Mouse (Mus musculus) MEL (cell line): ENCODE measurements around the gene Tbx21. TPM values are rescaled to one million over a fixed set of nuclear protein-coding genes. Genes with fewer than 3 reads are reported as not detected.

ENCODE experiments used
- DNase-seq: peaks from one replicate; pipeline ENCODE4 v3.0.0; 2011; ENCODE audit warnings: low read depth, low spot score
- H3K27ac ChIP-seq: 2 replicates; pipeline ENCODE4 v1.5.1; 2012; ENCODE audit warnings: low read depth, mild to moderate bottlenecking, control low read depth, low read length, moderate library complexity; ENCODE audit not compliant: control insufficient read depth
- H3K27me3 ChIP-seq, 2 experiments: fragments of 150-350 bp in 1 of 2; sonication (generic) in 1 of 2; 2 replicates each; pipeline ENCODE4 v1.6.1; 2012; ENCODE audit warnings: low read length in 2 of 2, mild to moderate bottlenecking in 2 of 2, improper control_type of control experiment in 1 of 2, moderate library complexity in 1 of 2; ENCODE audit not compliant: insufficient read depth in 2 of 2, control insufficient read depth in 1 of 2
- H3K36me3 ChIP-seq, 2 experiments: 2 replicates each; pipeline ENCODE4 v1.6.1; 2012 to 2014; ENCODE audit warnings: low read length in 2 of 2, improper control_type of control experiment in 1 of 2, inconsistent platforms in 1 of 2, mild to moderate bottlenecking in 1 of 2; ENCODE audit not compliant: insufficient read depth in 2 of 2, control insufficient read depth in 1 of 2
- H3K4me1 ChIP-seq, 2 experiments: fragments of 150-350 bp in 1 of 2; sonication (generic) in 1 of 2; 2 replicates each; pipeline ENCODE4 v1.6.1; 2012; ENCODE audit warnings: low read length in 2 of 2, improper control_type of control experiment in 1 of 2, mild to moderate bottlenecking in 1 of 2; ENCODE audit not compliant: insufficient read depth in 2 of 2, control insufficient read depth in 1 of 2
- H3K4me3 ChIP-seq, 2 experiments: fragments of 150-350 bp in 1 of 2; sonication (generic) in 1 of 2; 2 replicates each; pipeline ENCODE4 v1.5.1; 2012; ENCODE audit warnings: low read depth in 2 of 2, low read length in 2 of 2, mild to moderate bottlenecking in 2 of 2, moderate library complexity in 2 of 2, control low read depth in 1 of 2, improper control_type of control experiment in 1 of 2; ENCODE audit not compliant: control insufficient read depth in 1 of 2, insufficient read depth in 1 of 2
- H3K79me2 ChIP-seq: 2 replicates; pipeline ENCODE4 v1.6.1; 2012; ENCODE audit warnings: mild to moderate bottlenecking, low read length, moderate library complexity; ENCODE audit not compliant: control insufficient read depth, poor library complexity, insufficient read depth
- H3K9ac ChIP-seq: 2 replicates; pipeline ENCODE4 v1.6.1; 2012; ENCODE audit warnings: low read depth, mild to moderate bottlenecking, control low read depth, low read length, moderate library complexity; ENCODE audit not compliant: control insufficient read depth, poor library complexity, severe bottlenecking
- H3K9me3 ChIP-seq: fragments of 150-350 bp; sonication (generic); replicated peaks from 2 replicates; pipeline ENCODE4 v1.6.1; 2012; ENCODE audit warnings: mild to moderate bottlenecking, low read length, improper control_type of control experiment, moderate library complexity; ENCODE audit not compliant: insufficient read depth
- CTCF ChIP-seq, 3 experiments: IDR thresholded peaks in 2 of 3; conservative IDR thresholded peaks in 1 of 3; 2 replicates each; pipeline ENCODE4 v1.5.1; 2011 to 2012; ENCODE audit warnings: low read length in 3 of 3, low read depth in 2 of 3, mild to moderate bottlenecking in 2 of 3, improper control_type of control experiment in 1 of 3, inconsistent platforms in 1 of 3, mixed read lengths in 1 of 3, moderate library complexity in 1 of 3; ENCODE audit not compliant: control insufficient read depth in 1 of 3, insufficient read depth in 1 of 3, poor library complexity in 1 of 3, severe bottlenecking in 1 of 3
- ELF1 ChIP-seq: IDR thresholded peaks from 2 replicates; pipeline ENCODE4 v1.6.1; 2014; ENCODE audit warnings: low read depth, mild to moderate bottlenecking, inconsistent platforms, low read length, improper control_type of control experiment, moderate library complexity
- GABPA ChIP-seq: IDR thresholded peaks from 2 replicates; pipeline ENCODE4 v1.6.1; 2012; ENCODE audit warnings: low read depth, mild to moderate bottlenecking, inconsistent platforms, low read length, improper control_type of control experiment, moderate library complexity
- GATA1 ChIP-seq: IDR thresholded peaks from 2 replicates; pipeline ENCODE4 v1.6.1; 2011; ENCODE audit warnings: low read depth, low read length, improper control_type of control experiment
- MAX ChIP-seq: IDR thresholded peaks from 2 replicates; pipeline ENCODE4 v1.6.1; 2011; ENCODE audit warnings: low read length, improper control_type of control experiment
- MAZ ChIP-seq: IDR thresholded peaks from 2 replicates; pipeline ENCODE4 v1.6.1; 2012; ENCODE audit warnings: low read depth, mild to moderate bottlenecking, inconsistent platforms, low read length, improper control_type of control experiment
- MEF2A ChIP-seq: IDR thresholded peaks from 2 replicates; pipeline ENCODE4 v1.6.1; 2014; ENCODE audit warnings: low read depth, mild to moderate bottlenecking, inconsistent platforms, low read length, improper control_type of control experiment; ENCODE audit not compliant: poor library complexity, insufficient replicate concordance, severe bottlenecking; ENCODE audit errors: extremely low read depth
- MYC ChIP-seq: IDR thresholded peaks from 2 replicates; pipeline ENCODE4 v1.6.1; 2011; ENCODE audit warnings: low read depth, mild to moderate bottlenecking, low read length, improper control_type of control experiment, moderate library complexity
- RAD21 ChIP-seq: IDR thresholded peaks from 2 replicates; pipeline ENCODE4 v1.6.1; 2011; ENCODE audit warnings: mild to moderate bottlenecking, low read depth, low read length, improper control_type of control experiment
- SMC3 ChIP-seq: IDR thresholded peaks from 2 replicates; pipeline ENCODE4 v1.6.1; 2011; ENCODE audit warnings: low read depth, low read length, improper control_type of control experiment
- TCF12 ChIP-seq: IDR thresholded peaks from 2 replicates; pipeline ENCODE4 v1.6.1; 2014; ENCODE audit warnings: low read depth, mild to moderate bottlenecking, inconsistent platforms, low read length, improper control_type of control experiment, moderate library complexity
- UBTF ChIP-seq: IDR thresholded peaks from 2 replicates; pipeline ENCODE4 v1.6.1; 2012; ENCODE audit warnings: low read depth, mild to moderate bottlenecking, inconsistent platforms, low read length, improper control_type of control experiment, moderate library complexity, borderline replicate concordance; ENCODE audit not compliant: insufficient read depth
- USF1 ChIP-seq: IDR thresholded peaks from 2 replicates; pipeline ENCODE4 v1.6.1; 2014; ENCODE audit warnings: low read depth, mild to moderate bottlenecking, inconsistent platforms, low read length, improper control_type of control experiment, moderate library complexity
- USF2 ChIP-seq, 2 experiments: IDR thresholded peaks; 2 replicates each; pipeline ENCODE4 v1.6.1; 2011 to 2012; ENCODE audit warnings: improper control_type of control experiment in 2 of 2, low read length in 2 of 2, borderline replicate concordance in 1 of 2, inconsistent platforms in 1 of 2, low read depth in 1 of 2, mild to moderate bottlenecking in 1 of 2; ENCODE audit not compliant: insufficient read depth in 1 of 2
- ZC3H11A ChIP-seq: IDR thresholded peaks from 2 replicates; pipeline ENCODE4 v1.6.1; 2012; ENCODE audit warnings: low read depth, mild to moderate bottlenecking, inconsistent platforms, low read length, improper control_type of control experiment
- ZKSCAN1 ChIP-seq: IDR thresholded peaks from 2 replicates; pipeline ENCODE4 v1.6.1; 2012; ENCODE audit warnings: low read depth, mild to moderate bottlenecking, inconsistent platforms, low read length, improper control_type of control experiment, moderate library complexity
- ZMIZ1 ChIP-seq: IDR thresholded peaks from 2 replicates; pipeline ENCODE4 v1.6.1; 2012; ENCODE audit warnings: low read depth, mild to moderate bottlenecking, inconsistent platforms, low read length, improper control_type of control experiment, moderate library complexity
- polyA plus RNA-seq, 2 experiments: library from polyadenylated mRNA; stranded (reverse) in 1 of 2; unstranded in 1 of 2; fragments of >175 nt in 1 of 2; fragments of >200 nt in 1 of 2; gene quantifications; 2 replicates each; pipeline versions ENCODE4 v1.2.1 to v1.2.4; 2012; ENCODE audit warnings: low replicate concordance in 2 of 2, low read depth in 1 of 2; ENCODE audit not compliant: insufficient read length in 2 of 2, insufficient read depth in 1 of 2, missing spikeins in 1 of 2
- total RNA-seq: library from RNA; depleted of rRNA; stranded (reverse); fragments of 300-350 nt; gene quantifications from 2 replicates; pipeline ENCODE4 v1.2.3, GENCODE M21; 2012

Tbx21 gene
- total and polyA plus RNA-seq, 3 experiments, result not detected

GRCm38 (mm10) chr11:97101722-97102121, 13.4 kb downstream of the Tbx21 start:
- no peak for TF ChIP-seq USF2 (IDR thresholded peaks at IDR 0.05; ENCODE audit: borderline replicate concordance in 1 of 2, insufficient read depth in 1 of 2, low read depth in 1 of 2, low read length in 2 of 2)
- peak; percentile 92 to 96 (median 93) for TF ChIP-seq CTCF (IDR thresholded peaks at IDR 0.05 in 2 of 3, conservative IDR thresholded peaks at IDR 0.05 in 1 of 3; ENCODE audit: control insufficient read depth in 1 of 3, insufficient read depth in 1 of 3, low read depth in 2 of 3, low read length in 3 of 3, poor library complexity in 1 of 3, severe bottlenecking in 1 of 3)
- peak; percentile 74 for TF ChIP-seq ZC3H11A
- TF ChIP-seq MAX, result 0 out of 2 replicates have a peak, but pooled peaks have one; percentile 53
- peak; percentile 94 for TF ChIP-seq SMC3
- TF ChIP-seq RAD21, result peak; percentile 69
- TF ChIP-seq, all 39 proteins: peak for 5
- peak; percentile 78 for DNase-seq
- Histone ChIP-seq H3K9ac (no peak overlapping the region), H3K4me1 (peaks cover 2 to 15% of the 10 kb centered on the region in 2 experiments; a peak in 3 of 4 replicates), H3K27me3 (peaks cover 4 to 13% of the 10 kb centered on the region in 2 experiments), H3K36me3 (peaks cover 0 to 7% of the 10 kb centered on the region in 2 experiments; a peak in 2 of 4 replicates), H3K9me3 (no peaks in the 10 kb centered on the region), H3K79me2 (no peaks in the 10 kb centered on the region), H3K27ac (no peak overlapping the region), H3K4me3 (no peak overlapping the region)

- Histone ChIP-seq H3K4me3 (no peak overlapping the region), H3K4me1 (peaks cover 2 to 12% of the 10 kb centered on the region in 2 experiments; a peak in 3 of 4 replicates), H3K79me2 (no peaks in the 10 kb centered on the region), H3K9me3 (no peaks in the 10 kb centered on the region), H3K9ac (no peak overlapping the region), H3K27me3 (peaks cover 12 to 16% of the 10 kb centered on the region in 2 experiments), H3K36me3 (peaks cover 0 to 7% of the 10 kb centered on the region in 2 experiments; a peak in 2 of 4 replicates), H3K27ac (no peak overlapping the region)
- DNase-seq, result no peak
- TF ChIP-seq MYC (no peak), UBTF (no peak), MAZ (no peak), GABPA (no peak), USF1 (no peak), ELF1 (no peak), ZMIZ1 (no peak), ZKSCAN1 (no peak), GATA1 (no peak), TCF12 (no peak), MEF2A (no peak)
These were observed 16.3 kb downstream of the Tbx21 start for GRCm38 (mm10) chr11:97098791-97099190.
